Mouse (Mus musculus) adrenal gland, postnatal 14 days (tissue): ENCODE measurements around the gene Akt3. TPM values are rescaled to one million over a fixed set of nuclear protein-coding genes. Genes with fewer than 3 reads are reported as not detected.

Experiments used
- DNase-seq: peaks from one replicate; pipeline ENCODE4 v3.0.0; 2021; ENCODE audit warnings: mixed read lengths
- total RNA-seq: library from RNA; stranded (reverse); gene quantifications from 2 replicates; pipeline ENCODE4 v1.2.3, GENCODE M21; 2021

The Akt3 gene
- total RNA-seq, 1 experiment from 2014 or later: 26.9 TPM

DNA sequence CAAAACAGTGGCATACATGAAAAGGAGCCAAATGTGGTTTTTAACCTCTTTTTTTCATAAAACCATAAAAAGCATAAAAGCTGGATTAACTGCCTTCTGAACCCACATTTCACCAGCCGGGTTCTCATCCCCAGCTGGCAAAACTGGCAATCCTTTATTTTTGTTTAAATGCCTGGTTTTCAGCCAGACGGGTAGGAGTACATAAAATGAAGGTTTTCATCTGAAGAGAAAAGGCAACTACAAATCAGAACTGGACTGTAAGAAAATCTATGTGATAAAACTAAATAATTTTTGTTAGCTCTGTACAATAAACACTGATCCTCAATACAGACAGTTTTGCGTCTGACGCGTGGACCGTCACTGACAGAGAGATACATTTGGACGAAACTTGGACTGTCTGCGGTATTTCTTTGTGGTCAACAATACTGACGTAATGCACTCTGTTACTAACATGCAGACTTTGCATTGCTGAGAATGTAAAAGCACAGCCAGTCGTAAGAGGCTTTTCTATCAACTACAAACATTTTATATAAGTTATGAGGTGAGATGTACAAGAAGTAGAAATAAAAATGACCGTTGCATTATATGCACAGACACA lies 206.5 kb downstream of the Akt3 start:
- no peak for DNase-seq

GRCm38 (mm10) chr1:177048773-177049172 lies 209.2 kb downstream of the Akt3 start:
- no peak for DNase-seq

- no peak for DNase-seq
These were observed 211.0 kb downstream of the Akt3 start for GRCm38 (mm10) chr1:177046963-177047362.

- peak; percentile 55 for DNase-seq
These were observed 212.1 kb downstream of the Akt3 start for GRCm38 (mm10) chr1:177045885-177046284.

DNA sequence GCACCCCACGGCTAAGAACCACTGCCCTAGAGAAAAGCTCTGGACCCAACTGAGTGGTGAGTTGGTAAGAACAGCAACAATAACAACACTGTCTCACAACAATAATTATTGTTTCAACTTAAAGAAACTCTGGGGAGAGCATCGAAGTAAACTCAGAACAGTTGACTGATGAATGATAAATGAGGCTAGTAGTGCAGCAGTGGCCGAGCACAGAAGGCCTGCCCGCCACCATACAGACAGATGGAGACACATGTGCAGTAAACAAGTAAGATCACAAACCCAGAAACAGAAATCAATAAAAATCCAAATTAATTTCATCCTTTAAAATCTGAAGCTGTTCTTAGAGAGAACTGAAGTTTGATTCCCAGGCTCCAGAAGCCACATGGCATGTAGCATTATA lies 217.9 kb downstream of the Akt3 start:
- no peak for DNase-seq

- no peak for DNase-seq
These were observed 218.8 kb downstream of the Akt3 start for GRCm38 (mm10) chr1:177039093-177039674.

GRCm38 (mm10) chr1:177038383-177038782 lies 219.6 kb downstream of the Akt3 start:
- no peak for DNase-seq

- no peak for DNase-seq
These were observed 222.5 kb downstream of the Akt3 start for GRCm38 (mm10) chr1:177035460-177035859.

DNA sequence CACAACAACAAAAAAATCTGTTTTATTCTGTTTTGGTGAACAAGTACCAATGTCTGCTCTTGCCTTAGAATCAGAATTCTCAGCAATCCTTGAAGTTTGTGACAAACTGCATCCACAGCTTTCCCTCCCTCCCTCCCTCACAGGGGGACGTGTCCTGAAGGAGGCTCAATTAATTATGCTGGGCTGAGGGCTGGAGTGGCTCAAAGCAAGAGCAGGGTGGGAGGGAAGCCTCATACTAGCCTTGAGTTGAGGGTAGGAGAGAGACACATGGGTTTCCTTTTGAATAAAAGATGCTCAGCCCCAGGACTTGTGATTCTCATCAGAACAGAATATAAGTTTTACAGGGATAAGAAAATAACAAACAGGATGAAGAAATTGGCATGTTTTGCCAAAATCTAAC lies 225.8 kb downstream of the Akt3 start:
- no peak for DNase-seq

DNA sequence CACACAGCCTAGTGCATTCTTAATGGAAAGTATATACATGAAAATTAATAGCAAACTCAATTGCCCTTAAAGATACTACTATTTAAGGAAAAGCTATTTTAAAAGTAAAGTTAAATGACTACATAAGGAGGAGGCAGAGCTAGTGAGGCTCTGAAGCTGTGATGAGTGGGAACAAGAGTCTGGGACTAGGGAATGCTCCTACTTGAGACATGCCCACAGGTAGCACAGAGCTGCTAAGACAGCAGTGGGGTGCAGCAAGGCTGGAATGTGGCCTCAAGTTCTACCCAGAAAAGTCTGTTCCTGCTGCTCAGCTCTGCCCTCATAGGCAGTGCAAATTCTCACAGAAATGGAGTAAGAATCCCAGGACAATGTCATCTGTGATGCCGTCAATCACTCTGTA lies 226.8 kb downstream of the Akt3 start:
- no peak for DNase-seq

- no peak for DNase-seq
These were observed 227.3 kb downstream of the Akt3 start for GRCm38 (mm10) chr1:177030669-177031068.

GRCm38 (mm10) chr1:177029032-177029431 lies 229.0 kb downstream of the Akt3 start:
- DNase-seq: no peak

GRCm38 (mm10) chr1:177027706-177028105 lies 230.3 kb downstream of the Akt3 start:
- no peak for DNase-seq

DNA sequence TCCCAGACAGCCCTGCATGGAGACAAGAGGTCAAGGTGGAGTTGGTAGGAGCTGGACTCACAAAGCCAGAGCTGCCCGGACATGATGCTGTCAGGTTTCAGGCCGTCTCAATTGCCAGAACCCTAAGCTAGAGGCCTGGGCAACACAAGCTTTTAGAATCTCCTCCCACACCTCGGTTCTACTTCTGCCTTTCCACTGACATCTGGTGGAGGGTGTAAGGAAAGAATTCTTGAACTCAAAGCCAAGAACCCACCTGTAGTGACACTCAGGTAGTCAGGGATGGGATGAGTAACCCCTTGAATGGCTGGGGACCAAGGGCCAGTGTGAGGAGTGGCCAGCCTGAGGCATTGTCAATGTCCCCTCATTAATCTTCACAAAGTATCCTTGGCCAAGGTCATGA lies 235.3 kb downstream of the Akt3 start:
- no peak for DNase-seq

GRCm38 (mm10) chr1:177019668-177020067 lies 238.3 kb downstream of the Akt3 start:
- no peak for DNase-seq

DNA sequence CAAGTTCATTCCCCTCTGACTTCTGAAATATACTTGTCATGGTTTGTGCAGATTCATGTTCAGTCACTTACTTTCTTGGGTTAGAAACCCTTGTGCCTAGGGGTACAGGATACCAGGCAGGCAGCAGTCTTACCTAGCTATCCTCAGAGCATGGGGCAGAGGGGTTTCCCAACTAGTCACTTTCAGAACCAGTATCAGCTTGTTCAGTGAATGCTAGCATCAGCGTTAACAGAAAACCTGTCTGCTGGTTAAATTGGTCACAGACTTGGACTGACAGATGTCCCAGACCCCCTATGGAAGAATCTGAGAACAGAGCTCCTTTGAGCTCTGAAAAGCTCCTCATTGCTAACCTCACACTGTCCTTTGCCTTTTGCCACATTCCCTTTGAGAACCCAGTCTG lies 239.3 kb downstream of the Akt3 start:
- DNase-seq: no peak

GRCm38 (mm10) chr1:177016729-177017128 lies 241.3 kb downstream of the Akt3 start:
- no peak for DNase-seq

DNA sequence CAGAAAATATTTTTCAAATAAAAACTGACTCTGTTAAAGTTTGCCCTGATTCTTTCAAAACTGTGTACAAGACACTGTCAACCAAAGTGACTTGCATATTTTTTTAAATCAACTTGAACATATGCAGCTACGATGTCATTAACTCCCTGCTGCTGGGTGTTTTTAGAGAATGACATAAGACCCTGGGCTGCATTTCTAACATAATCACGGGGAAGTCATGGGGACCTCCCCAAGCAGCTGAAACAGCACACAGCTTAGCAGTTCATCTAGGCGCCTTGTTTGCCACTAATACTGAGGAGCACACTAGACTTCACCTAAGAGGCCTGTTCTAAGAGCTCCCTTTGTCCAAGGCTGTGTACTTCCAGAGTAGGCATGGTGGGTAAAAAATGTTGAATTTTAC lies 242.1 kb downstream of the Akt3 start:
- DNase-seq: no peak

DNA sequence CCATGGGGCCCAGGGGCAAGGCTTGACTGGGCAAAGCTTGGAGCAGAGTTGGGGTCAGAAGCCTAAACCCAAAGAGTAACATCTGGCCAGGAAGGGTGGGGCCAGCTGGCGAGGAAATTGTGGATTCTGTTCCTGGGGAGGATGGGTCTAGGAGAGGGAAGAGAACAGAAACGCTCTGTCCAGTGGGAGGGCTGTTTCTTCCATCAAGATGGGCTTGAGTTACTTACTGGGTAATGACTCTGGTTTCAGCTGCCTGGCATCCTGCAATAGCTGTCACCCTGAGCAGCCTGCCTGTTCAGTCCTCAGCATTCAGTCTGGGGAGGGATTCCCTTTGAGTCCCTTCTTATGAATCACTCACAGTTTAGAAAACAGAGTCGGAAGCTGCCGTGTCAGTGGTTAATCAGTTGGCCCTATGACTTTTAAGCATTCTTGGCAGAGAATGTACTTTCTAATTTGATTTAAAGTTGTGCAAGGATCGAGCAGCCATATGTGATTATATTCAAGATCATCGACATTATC lies 243.0 kb downstream of the Akt3 start:
- DNase-seq: no peak

DNA sequence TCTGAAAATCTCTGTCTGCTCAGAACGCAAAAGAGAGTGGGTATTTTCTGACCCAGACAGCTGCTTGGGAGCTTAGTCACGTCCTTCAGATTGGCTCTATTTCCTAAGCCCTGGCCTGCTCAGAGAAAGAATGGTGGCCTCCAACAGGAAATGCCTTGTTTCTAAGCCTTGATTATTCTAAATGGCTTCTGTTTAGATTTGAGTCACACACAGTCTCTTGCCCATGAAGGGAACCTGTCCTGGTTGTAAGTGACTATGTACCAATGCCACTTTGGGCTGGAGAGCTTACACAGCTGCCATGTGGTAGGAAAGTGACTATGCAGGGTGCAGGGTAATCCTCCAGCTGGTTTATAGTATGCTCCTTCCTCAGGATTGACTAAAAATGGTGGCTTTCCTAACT lies 243.7 kb downstream of the Akt3 start:
- DNase-seq: no peak

DNA sequence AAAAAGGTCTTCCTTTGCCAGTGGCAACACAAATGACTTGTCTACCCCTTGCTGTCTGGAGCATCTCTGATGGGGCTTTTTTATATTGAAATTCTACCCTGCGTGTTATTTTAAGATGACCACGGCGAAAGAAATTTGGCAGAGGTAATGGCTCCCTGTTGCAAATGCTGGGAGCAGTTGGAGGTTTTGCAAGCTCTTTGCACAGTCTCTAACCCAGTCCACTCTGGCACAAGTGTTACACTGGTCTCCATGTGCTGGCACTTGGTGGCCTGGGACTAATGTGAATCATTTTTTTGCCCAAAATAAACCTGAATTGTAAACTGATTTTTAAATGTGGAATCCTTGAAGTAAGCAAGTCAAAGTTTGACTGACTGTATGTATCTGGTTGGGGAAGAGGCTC lies 244.2 kb downstream of the Akt3 start:
- DNase-seq: peak; percentile 50

DNA sequence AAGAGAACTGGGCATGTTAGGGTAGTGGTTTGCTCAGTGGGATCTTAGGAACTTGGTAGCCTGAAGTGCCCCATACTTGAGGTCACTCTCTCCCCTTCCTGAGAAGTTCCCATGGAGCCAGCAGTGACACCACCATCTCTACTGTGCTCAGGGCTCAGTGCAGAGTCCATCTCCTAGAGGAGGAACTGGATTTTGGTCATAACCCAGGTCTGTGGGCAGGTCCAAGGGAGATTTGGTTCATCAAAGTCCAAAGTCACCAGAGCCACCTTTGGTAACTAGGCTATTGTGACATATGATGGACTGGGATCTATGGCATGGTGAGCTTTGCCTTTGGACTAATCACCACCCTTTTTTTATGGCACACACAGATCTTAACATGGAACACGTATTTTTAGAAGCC lies 244.7 kb downstream of the Akt3 start:
- DNase-seq: no peak

DNA sequence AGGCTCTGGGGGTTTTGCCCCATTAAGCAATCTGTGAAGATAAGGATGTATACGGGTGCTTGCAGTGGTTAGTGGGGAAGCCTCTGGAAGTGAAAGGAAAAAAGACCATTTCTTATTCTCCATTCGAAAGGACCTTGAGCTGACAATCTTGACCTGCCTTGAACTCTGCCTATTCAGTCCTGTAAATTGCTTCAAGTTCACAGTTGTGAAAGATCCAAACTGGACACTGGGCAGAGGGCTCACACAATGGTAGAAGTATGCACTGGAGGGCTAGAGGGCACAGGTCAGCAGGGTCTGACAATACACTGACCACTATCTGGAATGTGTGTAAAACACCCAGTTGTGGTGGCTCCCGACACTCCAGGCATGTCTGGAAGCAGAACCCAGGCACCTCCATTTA lies 245.2 kb downstream of the Akt3 start:
- DNase-seq: no peak

- DNase-seq: no peak
These were observed 246.3 kb downstream of the Akt3 start for GRCm38 (mm10) chr1:177011688-177012087.
